Mouse (Mus musculus): ENCODE data around the gene Etfbkmt. TPM values are rescaled to one million over a fixed set of nuclear protein-coding genes. Genes with fewer than 3 reads are reported as not detected.

Gene Etfbkmt
- total and polyA plus RNA-seq, 2 experiments from 2014 or later: 5.3 to 5.7 TPM

- no peak overlapping the region for H3K27ac ChIP-seq (ENCODE audit: low read depth, low read length)
- 92% methylated on average over 1 of the region's 1 CpGs for WGBS
- no peak for DNase-seq (ENCODE audit: low spot score)
- no peak for TF ChIP-seq CTCF (IDR thresholded peaks at IDR 0.05)
- no peak overlapping the region for H3K9ac ChIP-seq (replicated peaks; ENCODE audit: low read length, poor library complexity, severe bottlenecking)
- H3K36me3 ChIP-seq (ENCODE audit: insufficient read depth, low read length): no peaks in the 10 kb centered on the region
- no peak for ATAC-seq (ENCODE audit: low FRiP score)
- no peaks in the 10 kb centered on the region for H3K4me1 ChIP-seq (ENCODE audit: insufficient read depth, low read length)
- H3K4me3 ChIP-seq (ENCODE audit: low read depth, low read length): no peak overlapping the region
- no peaks in the 10 kb centered on the region for H3K27me3 ChIP-seq (ENCODE audit: insufficient read depth, low read length)
- no peak overlapping the region for H3K4me2 ChIP-seq (ENCODE audit: low read depth, low read length, poor library complexity, severe bottlenecking)
- no peaks in the 10 kb centered on the region for H3K9me3 ChIP-seq (ENCODE audit: low read length)
These were observed 36.2 kb upstream of the Etfbkmt start for GRCm38 (mm10) chr6:149103451-149103850.

GRCm38 (mm10) chr6:149107615-149108014 lies 32.0 kb upstream of the Etfbkmt start:
- no peak overlapping the region for H3K9ac ChIP-seq (replicated peaks; ENCODE audit: low read length, poor library complexity, severe bottlenecking)
- ATAC-seq (ENCODE audit: low FRiP score) (no peak), DNase-seq (ENCODE audit: low spot score) (no peak)
- H3K9me3 ChIP-seq (ENCODE audit: low read length): no peaks in the 10 kb centered on the region
- no peaks in the 10 kb centered on the region for H3K36me3 ChIP-seq (ENCODE audit: insufficient read depth, low read length)
- no peak overlapping the region for H3K4me2 ChIP-seq (ENCODE audit: low read depth, low read length, poor library complexity, severe bottlenecking)
- no peaks in the 10 kb centered on the region for H3K27me3 ChIP-seq (ENCODE audit: insufficient read depth, low read length)
- no peak overlapping the region for H3K27ac ChIP-seq (ENCODE audit: low read depth, low read length)
- H3K4me3 ChIP-seq (ENCODE audit: low read depth, low read length): no peak overlapping the region
- no peaks in the 10 kb centered on the region for H3K4me1 ChIP-seq (ENCODE audit: insufficient read depth, low read length)
- WGBS: 77% methylated on average over 3 of the region's 3 CpGs
- no peak for TF ChIP-seq CTCF (IDR thresholded peaks at IDR 0.05)

GRCm38 (mm10) chr6:149108909-149109308 lies 30.7 kb upstream of the Etfbkmt start:
- TF ChIP-seq CTCF (IDR thresholded peaks at IDR 0.05): no peak
- no peaks in the 10 kb centered on the region for H3K36me3 ChIP-seq (ENCODE audit: insufficient read depth, low read length)
- DNase-seq (ENCODE audit: low spot score) (no peak), ATAC-seq (ENCODE audit: low FRiP score) (no peak)
- no peaks in the 10 kb centered on the region for H3K4me1 ChIP-seq (ENCODE audit: insufficient read depth, low read length)
- H3K9me3 ChIP-seq (ENCODE audit: low read length): no peaks in the 10 kb centered on the region
- no peak overlapping the region for H3K4me2 ChIP-seq (ENCODE audit: low read depth, low read length, poor library complexity, severe bottlenecking)
- H3K27me3 ChIP-seq (ENCODE audit: insufficient read depth, low read length): no peaks in the 10 kb centered on the region
- H3K9ac ChIP-seq (replicated peaks; ENCODE audit: low read length, poor library complexity, severe bottlenecking): no peak overlapping the region
- WGBS: 78% methylated on average over 2 of the region's 2 CpGs
- H3K4me3 ChIP-seq (ENCODE audit: low read depth, low read length): no peak overlapping the region
- H3K27ac ChIP-seq (ENCODE audit: low read depth, low read length): no peak overlapping the region

- Histone ChIP-seq H3K9me3 (ENCODE audit: low read length) (no peaks in the 10 kb centered on the region), H3K27ac (ENCODE audit: low read depth, low read length) (no peak overlapping the region), H3K4me2 (ENCODE audit: low read depth, low read length, poor library complexity, severe bottlenecking) (no peak overlapping the region), H3K4me1 (ENCODE audit: insufficient read depth, low read length) (no peaks in the 10 kb centered on the region), H3K4me3 (ENCODE audit: low read depth, low read length) (no peak overlapping the region), H3K36me3 (ENCODE audit: insufficient read depth, low read length) (no peaks in the 10 kb centered on the region), H3K27me3 (ENCODE audit: insufficient read depth, low read length) (no peaks in the 10 kb centered on the region), H3K9ac (replicated peaks; ENCODE audit: low read length, poor library complexity, severe bottlenecking) (no peak overlapping the region)
- no peak for TF ChIP-seq CTCF (IDR thresholded peaks at IDR 0.05)
- DNase-seq (ENCODE audit: low spot score): no peak
- no peak for ATAC-seq (ENCODE audit: low FRiP score)
These were observed 22.7 kb upstream of the Etfbkmt start for GRCm38 (mm10) chr6:149116992-149117391.

- ATAC-seq (ENCODE audit: low FRiP score): no peak
- 82% methylated on average over 2 of the region's 2 CpGs for WGBS
- Histone ChIP-seq H3K9me3 (ENCODE audit: low read length) (no peaks in the 10 kb centered on the region), H3K36me3 (ENCODE audit: insufficient read depth, low read length) (no peaks in the 10 kb centered on the region), H3K4me2 (ENCODE audit: low read depth, low read length, poor library complexity, severe bottlenecking) (no peak overlapping the region), H3K27ac (ENCODE audit: low read depth, low read length) (no peak overlapping the region), H3K27me3 (ENCODE audit: insufficient read depth, low read length) (no peaks in the 10 kb centered on the region), H3K9ac (replicated peaks; ENCODE audit: low read length, poor library complexity, severe bottlenecking) (no peak overlapping the region), H3K4me1 (ENCODE audit: insufficient read depth, low read length) (no peaks in the 10 kb centered on the region), H3K4me3 (ENCODE audit: low read depth, low read length) (no peak overlapping the region)
- TF ChIP-seq CTCF (IDR thresholded peaks at IDR 0.05): no peak
- DNase-seq (ENCODE audit: low spot score): no peak
These were observed 20.7 kb upstream of the Etfbkmt start for GRCm38 (mm10) chr6:149118935-149119334.

- no peak overlapping the region for H3K4me3 ChIP-seq (ENCODE audit: low read depth, low read length)
- ATAC-seq (ENCODE audit: low FRiP score) (peak; percentile 52; the same call in 1 of the 2 replicates), DNase-seq (ENCODE audit: low spot score) (peak; percentile 85)
- 38% methylated on average over 2 of the region's 2 CpGs for WGBS
- no peaks in the 10 kb centered on the region for H3K4me1 ChIP-seq (ENCODE audit: insufficient read depth, low read length)
- H3K27ac ChIP-seq (ENCODE audit: low read depth, low read length): no peak overlapping the region
- no peak overlapping the region for H3K9ac ChIP-seq (replicated peaks; ENCODE audit: low read length, poor library complexity, severe bottlenecking)
- no peaks in the 10 kb centered on the region for H3K36me3 ChIP-seq (ENCODE audit: insufficient read depth, low read length)
- H3K9me3 ChIP-seq (ENCODE audit: low read length): no peaks in the 10 kb centered on the region
- no peak overlapping the region for H3K4me2 ChIP-seq (ENCODE audit: low read depth, low read length, poor library complexity, severe bottlenecking)
- no peaks in the 10 kb centered on the region for H3K27me3 ChIP-seq (ENCODE audit: insufficient read depth, low read length)
- peak; percentile 90 for TF ChIP-seq CTCF (IDR thresholded peaks at IDR 0.05)
These were observed 19.8 kb upstream of the Etfbkmt start for GRCm38 (mm10) chr6:149119853-149120252.
